Mouse (Mus musculus) left cerebral cortex, postnatal 10 days (tissue): ENCODE measurements around the gene Cdk7. TPM values are rescaled to one million over a fixed set of nuclear protein-coding genes. Genes with fewer than 3 reads are reported as not detected.
"Not testable (repeated sequence)": the region's sequence is repeated elsewhere in the genome, so short reads cannot be mapped to it uniquely, and the experiment has no call there.

ENCODE experiments used
- DNase-seq, 2 experiments: peaks; one replicate each; pipeline ENCODE4 v3.0.0; 2021 to 2022; ENCODE audit warnings: low spot score in 2 of 2, mixed read lengths in 1 of 2; ENCODE audit errors: extremely low spot score in 1 of 2
- intact Hi-C: fragments of 180-260 bp; cut with DNase I; formaldehyde crosslinking; loops from one replicate; pipeline ENCODE4 v1.15.1; 2025
- total RNA-seq, 2 experiments: library from RNA; stranded (reverse); gene quantifications; 2 replicates each; pipeline ENCODE4 v1.2.3; 2021

The Cdk7 gene
- total RNA-seq, 2 experiments from 2014 or later, result 33.6 to 37.3 TPM

DNA sequence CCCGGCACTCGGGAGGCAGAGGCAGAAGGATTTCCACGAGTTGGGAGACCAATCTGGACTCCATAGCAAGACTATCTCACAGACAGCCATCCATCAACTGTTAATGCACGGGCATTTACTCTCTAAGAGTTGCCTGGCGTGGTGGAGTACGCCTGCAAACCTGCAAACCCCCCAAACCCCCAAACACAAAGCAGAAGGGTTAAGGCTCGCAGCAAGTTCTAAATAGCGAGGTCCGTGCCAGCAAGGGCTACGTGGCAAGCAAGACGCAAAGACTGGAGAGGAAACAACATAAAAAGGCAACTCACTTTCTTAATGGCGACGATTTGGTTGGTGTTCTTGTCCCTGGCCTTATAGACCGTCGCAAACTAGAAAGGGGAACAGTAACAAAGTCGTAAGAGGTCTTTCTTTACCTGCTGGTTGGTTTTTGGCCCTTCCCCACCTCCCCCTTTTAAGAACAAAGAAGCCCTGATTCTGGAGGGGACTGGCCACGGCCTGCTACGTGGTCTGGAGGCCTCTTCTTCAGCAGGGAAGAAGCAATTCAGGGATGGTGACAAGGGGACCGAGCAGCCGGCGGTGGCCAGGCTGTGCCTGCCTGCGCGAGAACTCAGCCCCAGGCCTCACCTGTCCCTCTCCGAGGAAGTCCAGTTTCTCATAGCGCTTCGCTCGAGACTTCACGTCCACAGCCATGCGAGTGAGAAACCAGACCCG, 432 bp downstream of the Cdk7 start:
- intact Hi-C loops, result no loop called here
- DNase-seq, result no peak

DNA sequence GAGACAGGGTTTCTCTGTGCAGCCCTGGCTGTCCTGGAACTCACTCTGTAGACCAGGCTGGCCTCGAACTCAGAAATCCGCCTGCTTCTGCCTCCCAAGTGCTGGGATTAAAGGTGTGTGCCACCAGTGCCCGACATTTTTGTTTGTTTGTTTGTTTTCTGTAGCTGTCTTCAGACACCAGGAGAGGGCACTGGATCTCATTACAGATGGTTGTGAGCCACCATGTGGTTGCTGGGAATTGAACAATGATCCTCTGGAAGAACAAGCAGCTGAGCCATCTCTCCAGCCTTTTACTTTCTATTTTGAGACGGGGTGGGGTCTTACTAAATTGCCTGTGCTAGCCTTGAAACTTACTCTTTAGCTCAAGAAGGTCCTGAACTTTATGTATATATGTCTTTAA, 2.2 kb downstream of the Cdk7 start:
- DNase-seq, intact Hi-C loops: not testable (repeated sequence)

DNA sequence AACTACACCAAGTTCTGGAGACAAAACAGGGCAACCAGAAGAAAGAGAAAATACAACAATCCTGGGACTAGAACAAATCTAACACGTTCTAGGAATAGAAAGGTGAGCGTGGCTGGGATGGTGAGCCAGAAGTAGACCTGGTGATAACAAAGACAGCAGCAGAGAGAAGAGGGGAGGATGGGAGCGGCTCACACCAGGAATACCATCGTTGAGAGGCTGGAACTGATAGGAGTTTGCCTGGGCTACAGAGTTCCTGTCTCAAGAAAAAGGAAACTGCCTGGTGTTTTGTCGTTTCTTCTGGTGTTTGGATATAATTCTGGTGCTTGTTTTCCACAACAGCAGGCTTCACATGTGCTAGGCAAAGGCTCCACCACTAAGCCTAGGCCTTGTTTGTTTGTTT, 2.7 kb downstream of the Cdk7 start:
- no peak for DNase-seq
- intact Hi-C loops, result no loop called here

DNA sequence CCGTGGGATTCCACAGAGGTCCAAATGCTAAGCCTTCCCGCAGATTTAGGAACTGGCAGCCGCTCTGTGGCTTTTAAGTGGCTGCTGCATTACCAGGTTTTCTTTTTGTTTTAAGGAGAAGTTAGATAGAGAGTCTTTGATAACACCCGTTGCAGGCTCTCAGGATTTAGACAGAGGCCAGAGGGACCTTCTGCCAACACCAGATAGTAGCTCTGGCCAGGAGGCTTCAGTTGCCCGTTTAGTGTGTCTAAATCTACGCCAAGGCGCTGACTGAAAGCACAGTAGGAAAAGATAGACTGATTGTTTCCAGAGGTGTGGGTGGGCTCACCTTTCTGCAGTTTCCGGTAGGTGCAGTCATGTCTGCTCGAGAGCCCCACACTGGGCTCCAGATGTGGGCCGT, 5.5 kb downstream of the Cdk7 start:
- DNase-seq, result no peak
- intact Hi-C loops, result no loop called here

DNA sequence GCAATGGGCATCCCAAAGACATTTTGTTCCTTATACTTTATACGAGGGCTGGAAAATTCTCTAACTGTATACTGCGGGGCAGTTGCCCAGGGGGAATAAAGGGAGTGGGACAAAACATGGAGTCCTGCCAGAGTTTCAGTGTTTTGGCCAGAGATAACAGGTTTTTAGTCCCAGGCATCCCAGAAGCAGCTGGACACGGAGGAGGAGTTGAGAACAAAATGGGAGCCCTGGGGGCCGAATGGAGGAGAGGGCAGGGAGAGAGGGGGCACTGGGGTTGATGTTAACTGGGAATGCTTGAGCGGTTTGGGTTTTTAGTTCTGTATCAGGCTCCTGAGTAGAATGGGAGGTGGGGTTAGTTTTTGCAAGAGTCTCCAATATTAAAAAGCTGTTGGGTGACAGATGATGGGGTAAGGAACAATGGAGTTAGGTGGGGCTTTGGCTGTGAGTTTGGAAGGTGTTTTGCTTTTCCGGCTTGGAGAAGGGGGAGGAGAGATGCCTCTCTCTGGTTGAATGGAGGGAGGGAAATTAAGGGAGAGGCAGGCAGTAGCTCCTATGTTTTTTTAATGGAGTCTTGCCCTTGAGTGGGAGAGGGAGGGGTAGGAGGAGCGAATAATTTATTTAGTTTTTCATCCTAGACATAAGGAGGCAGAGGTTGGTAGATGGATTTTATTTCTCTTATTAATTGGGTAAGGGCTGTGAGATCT, 6.5 kb downstream of the Cdk7 start:
- intact Hi-C loops, result no loop called here
- DNase-seq, result peak in 1 of 2 experiments; percentile 46

DNA sequence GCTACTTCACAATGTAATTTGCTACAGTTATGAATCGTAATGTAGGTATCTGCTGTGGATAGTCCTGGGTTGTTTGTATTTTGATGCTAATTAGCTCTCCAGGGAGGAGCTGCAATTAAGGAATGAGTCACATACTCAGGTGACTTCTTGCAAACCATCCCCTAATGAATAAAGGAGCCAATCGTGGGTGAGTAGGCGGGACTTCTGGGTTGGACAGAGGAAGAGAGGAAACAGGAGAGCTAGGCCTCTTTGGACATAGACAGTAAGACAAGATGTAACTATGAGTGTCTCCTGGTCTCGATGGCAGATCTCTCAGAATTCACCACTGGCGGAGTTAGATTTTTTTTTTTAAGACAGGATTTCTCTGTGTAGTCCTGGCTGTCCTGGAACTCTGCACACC, 9.1 kb downstream of the Cdk7 start:
- intact Hi-C loops, result no loop called here
- no peak for DNase-seq

DNA sequence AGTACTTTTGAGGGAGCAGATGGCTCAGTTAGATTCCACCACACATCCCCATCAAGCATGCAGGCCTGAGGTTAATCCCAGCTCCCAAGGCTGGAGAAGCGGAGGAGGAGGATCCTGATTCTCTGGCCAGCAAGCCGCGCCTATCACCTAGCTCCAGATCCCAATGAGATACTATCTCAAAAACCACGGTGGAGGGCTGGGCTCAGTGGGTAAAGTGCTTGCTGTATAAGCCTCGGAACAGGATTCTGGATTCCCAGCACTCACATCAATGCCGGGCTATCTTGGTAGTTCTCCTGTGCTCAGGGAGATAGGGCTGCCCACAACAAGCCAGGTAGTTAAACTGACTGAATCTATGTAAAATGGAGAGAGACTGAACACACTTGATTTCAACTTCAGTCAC, 15.3 kb downstream of the Cdk7 start:
- no peak for DNase-seq
- intact Hi-C loops, result loop anchor here (5.0 to 10.0 kb wide), 2 partner anchors 73 to 241 kb away; no protein-coding TSS in a partner anchor

DNA sequence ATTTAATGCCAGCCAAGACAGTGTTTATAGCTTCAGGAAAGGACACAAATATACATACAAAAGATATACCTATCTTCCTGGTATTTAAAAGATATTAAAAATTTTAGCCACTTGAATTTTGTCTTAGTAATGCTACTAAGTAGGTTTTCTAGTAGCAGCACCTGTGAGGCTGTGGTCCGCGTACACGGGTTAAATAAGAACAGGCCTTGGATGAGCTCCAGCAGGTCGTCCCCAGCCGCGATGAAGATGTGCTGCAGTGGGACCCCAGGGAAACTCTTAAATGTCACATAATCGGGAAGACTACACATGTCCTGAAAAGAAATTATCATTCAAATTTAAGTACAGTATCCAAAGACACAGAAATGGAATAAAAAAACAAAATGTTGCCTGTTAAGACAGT, 24.5 kb downstream of the Cdk7 start:
- no peak for DNase-seq
- intact Hi-C loops, result no loop called here

DNA sequence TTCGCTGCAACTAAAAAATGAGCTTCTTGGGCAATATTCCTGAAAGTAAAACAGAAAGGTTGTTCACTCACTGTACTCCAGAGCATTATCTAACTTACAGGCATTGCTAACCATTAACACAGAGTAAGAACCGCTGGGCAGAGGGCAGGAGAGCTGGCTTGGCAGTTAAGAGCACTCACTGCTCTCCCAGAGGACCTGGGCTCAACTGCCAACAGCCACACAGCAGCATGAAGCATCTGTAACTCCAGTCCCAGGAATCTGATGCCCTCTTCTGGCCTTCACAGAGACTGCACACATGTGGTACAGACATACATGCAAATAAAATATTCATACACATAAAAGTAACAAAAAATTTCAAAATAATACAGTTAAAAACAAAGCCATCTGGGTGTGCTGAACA, 27.3 kb downstream of the Cdk7 start:
- intact Hi-C loops, result no loop called here
- no peak for DNase-seq

DNA sequence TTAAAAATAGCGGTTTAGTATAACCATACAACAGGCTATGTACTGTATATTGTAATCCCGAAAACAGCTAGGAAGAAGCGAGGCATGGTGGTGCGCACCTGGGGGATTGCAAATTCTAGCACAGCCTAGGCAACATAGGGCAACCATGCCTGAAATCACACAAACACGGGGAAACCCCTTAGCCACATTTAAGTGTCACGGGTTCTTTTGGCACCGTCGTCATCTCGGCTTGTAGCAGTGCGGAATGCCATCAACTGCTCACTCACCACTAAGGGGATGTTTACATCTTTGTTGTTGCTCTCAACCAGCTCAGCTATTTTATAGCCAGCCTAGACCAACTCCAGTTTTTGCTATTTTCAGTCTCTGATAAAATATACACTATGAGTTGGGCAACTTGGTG, 31.9 kb downstream of the Cdk7 start:
- intact Hi-C loops, result no loop called here
- DNase-seq, result no peak

DNA sequence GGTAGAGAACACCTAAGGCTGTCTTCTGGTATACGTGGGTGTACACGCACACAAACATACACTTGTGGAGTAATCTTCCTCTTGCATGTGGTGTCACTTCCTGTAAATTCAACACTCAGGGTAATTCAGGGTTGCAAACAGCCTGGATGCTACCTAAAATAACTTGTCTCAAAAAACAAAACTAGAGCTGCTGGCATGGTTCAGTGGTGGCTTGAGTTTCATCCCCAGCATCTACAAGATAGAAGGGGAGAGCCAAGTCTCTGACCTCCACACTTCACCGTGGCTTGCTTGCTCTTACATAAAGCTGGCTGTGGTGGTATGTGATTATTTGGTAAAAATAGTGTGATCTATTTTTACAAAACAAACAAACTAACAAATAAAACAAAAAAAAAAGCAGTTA, 33.2 kb downstream of the Cdk7 start:
- intact Hi-C loops, result no loop called here
- no peak for DNase-seq

DNA sequence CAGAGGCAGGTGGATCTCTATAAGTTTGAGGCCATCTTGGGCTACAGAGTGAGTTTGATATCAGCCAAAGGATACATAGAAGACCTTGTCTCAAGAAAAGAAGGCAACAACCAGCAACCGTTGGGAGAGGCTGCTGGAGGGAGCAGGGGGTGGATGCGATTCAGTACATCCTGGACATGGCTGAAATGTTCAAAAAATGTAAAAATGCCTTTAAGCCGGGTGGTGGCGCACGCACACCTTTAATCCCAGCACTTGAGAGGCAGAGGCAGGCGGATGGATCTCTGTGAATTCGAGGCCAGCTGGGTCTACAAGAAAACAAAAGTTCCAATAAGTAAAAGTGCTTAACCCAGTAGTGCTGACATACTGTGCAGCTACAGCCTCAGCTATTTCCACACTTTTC, 43.2 kb downstream of the Cdk7 start:
- no peak for DNase-seq
- intact Hi-C loops, result no loop called here

DNA sequence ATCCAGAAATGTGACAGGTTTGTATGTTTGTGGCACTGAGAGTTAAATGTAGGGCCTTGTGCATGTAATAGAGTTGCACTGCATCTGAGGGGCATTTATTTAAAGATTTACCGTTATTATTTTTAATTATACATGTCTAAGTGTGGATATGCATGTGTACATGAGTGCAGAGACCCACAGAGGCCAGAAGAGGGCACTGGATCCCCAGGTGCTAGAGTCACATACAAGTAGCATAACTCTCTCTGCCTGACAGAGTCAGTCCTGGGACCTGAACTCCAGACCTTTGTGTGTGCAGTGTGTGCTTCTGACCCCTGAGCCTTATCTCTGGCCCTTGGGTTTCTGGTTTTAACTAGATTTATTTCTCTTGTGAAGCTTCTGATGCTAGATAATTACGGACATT, 46.4 kb downstream of the Cdk7 start:
- DNase-seq, result no peak
- intact Hi-C loops, result no loop called here

DNA sequence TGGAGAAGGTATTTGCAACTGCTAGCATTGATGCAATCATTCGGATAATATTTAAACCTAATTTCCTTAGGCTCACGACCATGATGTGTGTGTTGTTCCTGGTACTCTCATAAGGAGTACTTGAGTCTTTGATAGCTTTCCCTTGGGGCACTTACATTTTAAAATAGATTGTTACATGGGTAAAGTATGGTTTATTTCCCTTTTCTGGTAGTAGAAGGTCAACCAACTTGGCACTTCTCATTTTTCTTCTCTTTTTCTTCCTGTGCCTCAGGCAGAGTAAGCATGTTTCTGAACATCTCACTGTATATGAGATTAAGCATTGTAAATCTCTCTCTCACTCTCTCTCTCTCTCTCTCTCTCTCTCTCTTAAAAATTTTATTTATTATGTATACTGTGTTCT, 47.9 kb downstream of the Cdk7 start:
- DNase-seq, result no peak
- intact Hi-C loops, result no loop called here

DNA sequence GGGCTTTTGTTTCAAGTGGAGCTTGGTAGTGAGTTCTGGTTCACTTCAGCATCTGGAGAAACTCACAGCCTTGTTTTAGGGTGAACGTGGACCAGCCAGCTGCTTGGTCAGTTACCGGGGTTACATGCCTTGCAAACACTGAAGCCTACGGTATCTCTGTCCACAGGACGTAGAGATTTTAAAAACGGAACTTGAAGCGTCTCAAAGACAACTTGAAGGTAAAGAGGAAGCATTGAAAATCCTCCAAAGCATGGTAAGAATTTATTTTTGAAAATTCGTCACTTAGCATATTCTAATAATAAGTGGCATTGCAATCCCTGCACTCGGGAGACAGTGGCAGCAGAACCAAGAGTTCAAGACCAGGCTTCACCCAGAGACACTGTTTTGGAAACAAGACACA, 49.1 kb downstream of the Cdk7 start:
- no peak for DNase-seq
- intact Hi-C loops, result no loop called here

DNA sequence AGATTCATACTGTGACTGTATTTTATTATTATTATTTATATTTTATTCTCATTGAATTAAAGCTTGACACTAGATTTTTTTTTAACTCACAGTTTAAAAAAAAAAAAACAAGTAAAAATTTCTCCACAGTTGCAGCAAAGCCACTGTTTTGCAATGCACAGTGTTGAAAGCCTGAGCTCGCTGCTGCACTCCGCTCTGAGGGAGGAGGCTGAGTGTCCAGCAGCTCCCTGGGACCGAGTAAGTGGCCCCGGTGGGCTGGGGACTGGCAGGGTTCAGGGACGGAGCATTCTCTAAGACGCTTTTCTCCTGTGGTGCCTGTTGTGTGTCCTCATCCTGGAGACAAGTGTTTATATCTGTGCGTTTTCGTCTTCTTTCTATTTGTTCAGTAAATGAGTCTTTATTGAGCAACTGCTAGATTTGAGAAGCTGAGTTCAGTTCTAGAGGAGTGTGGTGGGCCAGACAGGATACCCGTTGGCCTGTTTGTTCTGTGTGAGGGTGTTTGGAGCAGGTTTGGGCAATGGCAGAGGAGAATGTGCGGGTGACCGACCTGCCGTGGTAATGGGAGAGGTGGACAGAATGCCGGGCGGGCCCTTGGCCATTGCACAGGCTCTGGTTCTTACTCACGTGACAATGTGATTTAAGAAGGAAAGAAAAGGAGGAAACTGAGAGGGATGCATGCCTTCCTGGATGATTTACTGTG, 54.7 kb downstream of the Cdk7 start:
- intact Hi-C loops, result no loop called here
- no peak for DNase-seq

DNA sequence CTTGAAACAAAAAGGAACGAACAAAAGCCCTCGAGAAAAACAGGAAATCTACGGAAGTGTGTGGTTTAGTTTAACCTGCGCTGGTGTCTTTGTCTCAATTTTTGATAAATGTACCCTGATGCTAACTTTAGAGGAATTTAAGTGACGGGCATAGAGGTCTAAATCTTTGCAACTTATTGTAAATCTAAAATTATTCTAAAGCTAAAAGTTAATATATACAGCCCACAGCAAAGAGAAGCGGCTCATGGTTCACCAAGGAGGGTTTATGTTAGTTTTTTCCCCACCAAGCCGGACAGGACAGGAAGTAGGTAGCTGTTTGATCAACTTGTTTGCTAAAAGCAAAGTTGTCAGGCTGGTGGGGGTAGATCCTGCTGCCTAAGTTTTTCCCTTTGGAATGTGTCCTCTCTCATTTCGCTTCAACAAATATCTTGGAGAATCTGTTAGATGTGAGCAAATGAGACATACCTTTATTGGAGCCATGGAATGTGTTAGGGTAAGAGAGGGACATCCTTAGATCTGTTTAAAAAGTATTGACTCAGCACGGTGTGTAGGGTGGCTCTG, 60.5 kb downstream of the Cdk7 start:
- DNase-seq, result no peak
- intact Hi-C loops, result no loop called here

DNA sequence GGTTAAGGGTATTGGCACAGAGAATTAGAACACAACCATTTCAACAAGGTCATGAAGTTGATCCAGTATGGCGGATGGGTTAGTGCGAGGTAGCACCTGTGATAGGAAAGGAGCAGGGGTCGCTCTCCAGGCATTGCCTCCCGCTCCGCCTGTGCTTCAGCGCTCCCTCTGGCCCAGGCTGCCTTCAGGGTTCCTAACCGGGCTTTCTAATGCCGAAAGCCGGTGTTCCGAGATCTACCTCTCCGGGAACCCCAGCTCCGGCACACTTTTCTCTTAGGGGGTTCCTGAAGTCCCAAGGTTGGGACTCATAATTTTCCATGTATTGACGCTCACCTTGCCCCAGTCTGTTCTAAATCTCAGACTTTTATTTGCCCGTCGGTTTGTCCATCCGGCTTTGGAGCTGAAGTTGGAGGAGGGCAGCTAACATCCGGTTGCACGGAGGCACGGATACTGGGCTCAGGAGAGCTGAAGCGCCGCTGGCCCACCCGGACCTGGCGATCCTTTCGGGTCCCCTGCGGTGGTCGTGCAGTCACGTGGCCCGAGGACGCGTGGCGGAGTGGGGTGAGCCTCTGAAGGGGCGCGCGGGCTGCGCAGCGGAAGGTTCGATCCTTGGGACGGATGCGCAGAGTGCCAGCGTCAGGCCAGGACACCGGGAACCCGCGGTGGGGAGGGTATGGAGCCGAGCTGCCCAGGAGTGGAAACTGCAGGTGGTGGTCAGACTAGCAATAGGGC, 61.3 kb downstream of the Cdk7 start, which contains the start of gene Ccdc125:
TSS of gene Ccdc125 (plus strand) at position 427 of the 732 bp plus-strand sequence.
- peak in 1 of 2 experiments; percentile 49 for DNase-seq
- intact Hi-C loops, result no loop called here

DNA sequence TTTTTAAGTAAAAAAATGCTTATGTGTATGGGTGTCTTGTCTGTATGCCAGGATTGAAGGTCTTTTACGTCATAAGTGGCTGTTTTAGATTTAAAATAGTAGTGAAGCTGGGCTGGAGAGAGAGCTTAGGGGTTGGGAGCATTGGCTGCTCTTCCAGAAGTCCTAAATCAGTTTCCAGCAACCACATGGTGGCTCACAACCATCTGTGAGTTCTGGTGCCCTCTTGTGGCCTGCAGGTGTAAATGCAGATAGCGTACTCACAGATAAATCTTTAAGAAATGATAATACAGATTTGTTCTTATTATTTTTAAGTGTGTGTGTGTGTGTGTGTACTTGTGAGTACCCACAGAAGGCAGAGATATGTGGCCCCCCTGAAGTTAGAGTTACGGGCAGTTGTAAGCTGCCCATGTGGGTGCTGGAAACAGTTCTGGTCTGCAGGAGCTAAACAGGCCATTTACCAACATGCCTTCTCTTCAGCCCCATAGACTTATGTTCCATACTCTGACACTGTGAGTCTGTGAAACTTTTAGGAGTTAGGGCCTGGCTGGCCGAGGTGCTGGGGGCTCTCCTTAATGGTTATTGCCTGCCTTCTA, 70.8 kb downstream of the Cdk7 start:
- intact Hi-C loops, result no loop called here
- peak; percentile 42 to 55 for DNase-seq
